In the genomic region with DNA sequence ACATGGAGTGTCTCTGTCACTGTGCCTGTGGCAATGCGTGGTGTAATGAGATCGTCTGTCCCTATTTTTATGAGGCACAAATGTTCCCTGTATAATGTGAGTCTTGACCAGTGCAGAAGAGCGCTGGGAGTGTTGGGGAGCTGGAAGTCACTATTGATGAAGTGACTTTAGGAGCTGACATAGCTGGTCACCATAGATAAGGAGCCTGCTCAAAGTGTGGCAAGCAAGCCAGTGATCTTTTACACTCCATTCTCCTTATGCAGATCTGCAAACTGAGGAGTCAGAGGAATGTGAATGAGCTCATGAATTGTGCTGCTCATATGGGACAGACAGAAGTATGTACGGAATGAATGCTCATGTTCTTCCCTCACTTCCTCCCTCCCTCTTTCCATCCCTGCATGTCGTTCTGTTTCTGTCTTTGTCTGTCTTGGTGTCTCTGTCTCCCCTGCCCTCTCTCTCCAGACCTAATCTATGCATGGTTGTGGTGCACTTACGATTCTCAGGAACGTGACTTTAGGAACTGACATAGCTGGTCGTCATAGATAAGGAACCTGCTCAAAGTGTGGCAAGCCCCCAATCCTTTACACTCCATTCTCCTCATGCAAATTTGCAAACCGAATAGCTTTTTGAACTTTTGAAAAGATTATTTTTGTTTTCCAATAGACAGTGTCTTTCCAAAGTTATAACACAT, we compare ENCODE assay signal across 21 mouse cellular contexts.
DNase-seq lines count a peak whose midpoint lies in the region; ATAC-seq and TF ChIP-seq lines count a peak whose summit lies in the region.
"Had no signal": no experiment of that assay in that cellular context is flagged by ENCODE, and none has a peak within 500 bp of the region (broad histone marks: within the 10 kb centered on the region; RNA-seq: fewer than 3 reads in every experiment).

No protein-coding gene starts in this region.

- intact Hi-C loops in heart, postnatal 10 days (cut with DNase I), result no loop called here

- no peak overlapping the region for H3K4me3 ChIP-seq in heart, embryonic 11.5 days (ENCODE audit: low read depth, low read length)
- H3K4me3 ChIP-seq in lung, embryonic 14.5 days (ENCODE audit: low read depth, low read length), result no peak overlapping the region
- H3K4me3 ChIP-seq in liver, postnatal 0 days (ENCODE audit: low read depth, low read length), result no peak overlapping the region
- no peak overlapping the region for H3K4me3 ChIP-seq in forebrain, embryonic 12.5 days (replicated peaks)
- H3K4me3 ChIP-seq: forebrain, embryonic 13.5 days; heart, embryonic 15.5 days had no signal

- WGBS in heart, embryonic 11.5 days (ENCODE audit: insufficient replicate concordance), result 44% methylated on average over 9 of the region's 9 CpGs
- 62% methylated on average over 9 of the region's 9 CpGs for WGBS in lung, embryonic 14.5 days
- 48% methylated on average over 9 of the region's 9 CpGs for WGBS in liver, postnatal 0 days (ENCODE audit: insufficient replicate concordance)
- 80% methylated on average over 9 of the region's 9 CpGs for WGBS in forebrain, embryonic 12.5 days

- no peaks in the 10 kb centered on the region for H3K4me1 ChIP-seq in heart, embryonic 11.5 days (ENCODE audit: control insufficient read depth, insufficient read depth, low read length)
- H3K4me1 ChIP-seq in lung, embryonic 14.5 days (ENCODE audit: insufficient read depth), result no peaks in the 10 kb centered on the region
- no peaks in the 10 kb centered on the region for H3K4me1 ChIP-seq in liver, postnatal 0 days (ENCODE audit: insufficient read depth)
- no peaks in the 10 kb centered on the region for H3K4me1 ChIP-seq in forebrain, embryonic 12.5 days
- H3K4me1 ChIP-seq: forebrain, embryonic 13.5 days had no signal

- no peaks in the 10 kb centered on the region for H3K27me3 ChIP-seq in heart, embryonic 11.5 days (ENCODE audit: control insufficient read depth, insufficient read depth, low read length)
- no peaks in the 10 kb centered on the region for H3K27me3 ChIP-seq in lung, embryonic 14.5 days (ENCODE audit: insufficient read depth, low read length)
- no peaks in the 10 kb centered on the region for H3K27me3 ChIP-seq in liver, postnatal 0 days (ENCODE audit: insufficient read depth, low read length)
- H3K27me3 ChIP-seq in forebrain, embryonic 12.5 days, result no peaks in the 10 kb centered on the region
- H3K27me3 ChIP-seq: CH12.LX; forebrain, embryonic 13.5 days; heart, embryonic 15.5 days had no signal

- no peak for DNase-seq in heart, postnatal 10 days
- no peak for DNase-seq in lung, embryonic 14.5 days
- DNase-seq in lung, postnatal 4 days, result no peak
- DNase-seq in liver, result peak; percentile 20
- DNase-seq in liver, postnatal 0 days, result no peak
- no peak for DNase-seq in right cerebral cortex, postnatal 10 days (ENCODE audit: low spot score in 2 of 2)
- DNase-seq: adrenal gland, adult 2 months; cerebellum, adult 2 months; gastrocnemius, postnatal 36 days; kidney, adult 8-10 months; kidney, postnatal 36 days; lung, adult 2 months; lung, postnatal 36 days; retina, postnatal 1 day; right cerebral cortex, postnatal 4 days; thymus, postnatal 14 days had no signal

- no peaks in the 10 kb centered on the region for H3K9me3 ChIP-seq in heart, embryonic 11.5 days (replicated peaks; ENCODE audit: control insufficient read depth, low read length)
- no peaks in the 10 kb centered on the region for H3K9me3 ChIP-seq in lung, embryonic 14.5 days (ENCODE audit: low read depth, low read length)
- H3K9me3 ChIP-seq in liver, postnatal 0 days (ENCODE audit: low read length), result no peaks in the 10 kb centered on the region
- H3K9me3 ChIP-seq in forebrain, embryonic 12.5 days, result no peaks in the 10 kb centered on the region
- H3K9me3 ChIP-seq: forebrain, embryonic 13.5 days; heart, embryonic 15.5 days had no signal

- 0 out of 2 replicates have a peak overlapping the region, but pooled peaks have one; percentile 8 for H3K4me2 ChIP-seq in heart, embryonic 11.5 days
- no peak overlapping the region for H3K4me2 ChIP-seq in lung, embryonic 14.5 days
- H3K4me2 ChIP-seq in liver, postnatal 0 days (ENCODE audit: low read depth, low read length), result 0 out of 2 replicates have a peak overlapping the region, but pooled peaks have one; percentile 16
- no peak overlapping the region for H3K4me2 ChIP-seq in forebrain, embryonic 12.5 days
- H3K4me2 ChIP-seq: forebrain, embryonic 13.5 days; heart, embryonic 15.5 days had no signal

- H3K36me3 ChIP-seq in heart, embryonic 11.5 days (ENCODE audit: control insufficient read depth, insufficient read depth, low read length), result no peaks in the 10 kb centered on the region
- H3K36me3 ChIP-seq in lung, embryonic 14.5 days (ENCODE audit: insufficient read depth), result no peaks in the 10 kb centered on the region
- H3K36me3 ChIP-seq in liver, postnatal 0 days (replicated peaks; ENCODE audit: insufficient read depth, low read length), result no peaks in the 10 kb centered on the region
- no peaks in the 10 kb centered on the region for H3K36me3 ChIP-seq in forebrain, embryonic 12.5 days (replicated peaks)
- H3K36me3 ChIP-seq: heart, embryonic 15.5 days had no signal

- no peak for TF ChIP-seq CTCF in lung, embryonic 14.5 days (IDR thresholded peaks at IDR 0.05; ENCODE audit: low read depth)
- TF ChIP-seq CTCF in liver, postnatal 0 days (IDR thresholded peaks at IDR 0.05; ENCODE audit: low read depth), result no peak

- peak; percentile 93 for ATAC-seq in heart, embryonic 11.5 days (replicated peaks; ENCODE audit: insufficient number of reproducible peaks, low FRiP score, low TSS enrichment)
- ATAC-seq in lung, embryonic 14.5 days (ENCODE audit: insufficient read depth), result peak; percentile 35; the same call in 1 of the 2 replicates
- peak; percentile 94 for ATAC-seq in liver, postnatal 0 days
- no peak for ATAC-seq in forebrain, embryonic 12.5 days (ENCODE audit: low FRiP score)
- ATAC-seq: forebrain, embryonic 13.5 days had no signal

- peak overlapping the region; percentile 54; the same call in 1 of the 2 replicates for H3K27ac ChIP-seq in heart, embryonic 11.5 days (ENCODE audit: low read depth, low read length)
- no peak overlapping the region for H3K27ac ChIP-seq in lung, embryonic 14.5 days (ENCODE audit: low read depth)
- no peak overlapping the region for H3K27ac ChIP-seq in liver, postnatal 0 days (ENCODE audit: low read depth)
- H3K27ac ChIP-seq in forebrain, embryonic 12.5 days, result no peak overlapping the region
- H3K27ac ChIP-seq: forebrain, embryonic 13.5 days; heart, embryonic 15.5 days had no signal

- H3K9ac ChIP-seq in heart, embryonic 11.5 days (ENCODE audit: low read depth, low read length), result no peak overlapping the region
- no peak overlapping the region for H3K9ac ChIP-seq in lung, embryonic 14.5 days
- no peak overlapping the region for H3K9ac ChIP-seq in liver, postnatal 0 days (replicated peaks)
- no peak overlapping the region for H3K9ac ChIP-seq in forebrain, embryonic 12.5 days
- H3K9ac ChIP-seq: forebrain, embryonic 13.5 days; heart, embryonic 15.5 days had no signal

- peak; percentile 67 for TF ChIP-seq EP300 in liver, postnatal 0 days (IDR thresholded peaks at IDR 0.05; ENCODE audit: low read depth)

Comparison
In these comparisons a context has a peak if more than half of its experiments do, and no peak if none do; other contexts are left out.
1. H3K4me2 ChIP-seq: peak in heart, embryonic 11.5 days (single experiment) and liver, postnatal 0 days (single experiment); none in lung, embryonic 14.5 days (single experiment) and forebrain, embryonic 12.5 days (single experiment).